Mouse (Mus musculus): Measurements from ENCODE around the gene Smim11.

DNA sequence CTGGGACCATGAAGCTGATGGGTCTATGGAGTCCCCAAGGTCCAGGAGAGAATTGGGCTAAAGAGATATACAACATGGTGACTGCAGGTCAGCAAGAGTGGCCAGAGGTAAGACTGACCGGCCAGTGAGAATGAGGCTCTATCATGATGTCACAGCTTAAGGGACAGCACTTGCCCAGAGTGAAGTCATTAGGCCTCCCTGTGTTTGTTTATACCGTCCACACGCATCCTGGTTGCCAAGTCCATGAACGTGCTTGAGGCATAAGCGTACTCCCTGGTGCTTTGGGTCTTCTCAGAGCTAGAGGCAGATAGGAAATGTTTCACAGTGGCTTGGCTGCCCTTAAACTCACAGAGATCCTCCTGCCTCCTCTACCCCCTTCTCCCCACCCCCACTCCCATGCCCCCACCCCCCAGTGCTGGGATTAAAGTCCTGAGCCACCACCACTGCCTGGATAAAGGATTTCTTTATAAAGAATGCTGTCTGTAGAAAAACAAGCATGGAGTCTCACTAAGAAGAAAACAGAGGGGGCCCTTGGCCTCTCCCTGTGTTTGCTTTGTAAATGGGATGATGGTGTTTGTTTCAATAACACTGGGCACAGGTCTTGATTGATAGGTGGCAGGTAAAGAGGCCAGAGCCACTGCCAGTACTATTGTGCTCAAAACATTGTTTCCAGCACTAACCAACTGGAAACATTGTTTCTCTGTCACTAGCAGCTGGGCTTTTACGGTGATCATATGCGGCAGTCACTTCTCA lies 23.4 kb downstream of the Smim11 start:
- TF ChIP-seq POLR2A (IDR thresholded peaks at IDR 0.05; ENCODE audit: low read depth, low read length) (no peak), CTCF (IDR thresholded peaks at IDR 0.05; ENCODE audit: borderline replicate concordance, insufficient read depth, low read length) (no peak)
